Mouse (Mus musculus): ENCODE data around the gene Actr1a. TPM values are rescaled to one million over a fixed set of nuclear protein-coding genes. Genes with fewer than 3 reads are reported as not detected.
A peak's percentile ranks its signal among the peaks of the same experiment; 100 is the strongest.

Actr1a gene
- polyA plus RNA-seq, 1 experiment from 2014 or later, result 168 TPM

- Histone ChIP-seq H3K27ac (peak overlapping the region; percentile 89), H3K4me3 (peak overlapping the region; percentile 73), H3K9me3 (replicated peaks) (no peaks in the 10 kb centered on the region), H3K4me1 (peaks cover 20% of the 10 kb centered on the region), H3K27me3 (ENCODE audit: low read depth, poor library complexity, severe bottlenecking) (peaks cover 18% of the 10 kb centered on the region; the same call in 1 of the 2 replicates), H3K36me3 (no peaks in the 10 kb centered on the region)
- 53% methylated on average over 6 of the region's 6 CpGs for WGBS
- no peak for DNase-seq (ENCODE audit: low spot score)
These were observed 56.6 kb downstream of the Actr1a start for GRCm38 (mm10) chr19:46338942-46339286.

- H3K4me1 ChIP-seq, result peaks cover 20% of the 10 kb centered on the region
- WGBS, result under 1% methylated on average over 31 of the region's 31 CpGs
- peaks cover 13% of the 10 kb centered on the region; the same call in 1 of the 2 replicates for H3K27me3 ChIP-seq (ENCODE audit: low read depth, poor library complexity, severe bottlenecking)
- H3K27ac ChIP-seq, result peak within 1 kb of the TSS; percentile 89
- H3K9me3 ChIP-seq (replicated peaks), result no peaks in the 10 kb centered on the region
- peak; percentile 95 for DNase-seq (ENCODE audit: low spot score)
- H3K36me3 ChIP-seq, result no peaks in the 10 kb centered on the region
- peak within 1 kb of the TSS; percentile 73 for H3K4me3 ChIP-seq
These were observed 57.1 kb downstream of the Actr1a start, which contains the start of gene Cuedc2 for GRCm38 (mm10) chr19:46338331-46338936. Gene Cuedc2 (minus strand): TSS chr19:46338702.

- peak overlapping the region; percentile 73 for H3K4me3 ChIP-seq
- H3K4me1 ChIP-seq, result peaks cover 22% of the 10 kb centered on the region
- 39% methylated on average over 15 of the region's 15 CpGs for WGBS
- no peaks in the 10 kb centered on the region for H3K9me3 ChIP-seq (replicated peaks)
- DNase-seq (ENCODE audit: low spot score), result no peak
- peaks cover 12% of the 10 kb centered on the region; the same call in 1 of the 2 replicates for H3K27me3 ChIP-seq (ENCODE audit: low read depth, poor library complexity, severe bottlenecking)
- H3K27ac ChIP-seq, result peak overlapping the region; percentile 89
- no peaks in the 10 kb centered on the region for H3K36me3 ChIP-seq
These were observed 57.7 kb downstream of the Actr1a start for GRCm38 (mm10) chr19:46337719-46338330.

GRCm38 (mm10) chr19:46333906-46334305, 61.6 kb downstream of the Actr1a start:
- Histone ChIP-seq H3K4me3 (no peak overlapping the region), H3K4me1 (peaks cover 31% of the 10 kb centered on the region), H3K36me3 (peaks cover 20% of the 10 kb centered on the region), H3K27me3 (ENCODE audit: low read depth, poor library complexity, severe bottlenecking) (peaks cover 13% of the 10 kb centered on the region), H3K27ac (no peak overlapping the region), H3K9me3 (replicated peaks) (no peaks in the 10 kb centered on the region)
- WGBS, result 87% methylated on average over 3 of the region's 3 CpGs
- DNase-seq (ENCODE audit: low spot score), result no peak

- peaks cover 13% of the 10 kb centered on the region for H3K27me3 ChIP-seq (ENCODE audit: low read depth, poor library complexity, severe bottlenecking)
- no peak for DNase-seq (ENCODE audit: low spot score)
- no peaks in the 10 kb centered on the region for H3K9me3 ChIP-seq (replicated peaks)
- H3K4me1 ChIP-seq, result peaks cover 34% of the 10 kb centered on the region
- peak overlapping the region; percentile 17; the same call in 1 of the 2 replicates for H3K27ac ChIP-seq
- 73% methylated on average over 7 of the region's 7 CpGs for WGBS
- peaks cover 20% of the 10 kb centered on the region for H3K36me3 ChIP-seq
- H3K4me3 ChIP-seq, result no peak overlapping the region
These were observed 62.7 kb downstream of the Actr1a start for GRCm38 (mm10) chr19:46332721-46333339.

GRCm38 (mm10) chr19:46331936-46332335, 63.6 kb downstream of the Actr1a start:
- Histone ChIP-seq H3K4me3 (no peak overlapping the region), H3K36me3 (peaks cover 20% of the 10 kb centered on the region), H3K4me1 (peaks cover 38% of the 10 kb centered on the region), H3K27ac (no peak overlapping the region), H3K9me3 (replicated peaks) (no peaks in the 10 kb centered on the region), H3K27me3 (ENCODE audit: low read depth, poor library complexity, severe bottlenecking) (peaks cover 22% of the 10 kb centered on the region)
- 84% methylated on average over 3 of the region's 3 CpGs for WGBS
- DNase-seq (ENCODE audit: low spot score), result no peak

GRCm38 (mm10) chr19:46331326-46331725, 64.2 kb downstream of the Actr1a start:
- DNase-seq (ENCODE audit: low spot score), result no peak
- Histone ChIP-seq H3K36me3 (peaks cover 20% of the 10 kb centered on the region), H3K27me3 (ENCODE audit: low read depth, poor library complexity, severe bottlenecking) (peaks cover 28% of the 10 kb centered on the region), H3K4me3 (no peak overlapping the region), H3K27ac (no peak overlapping the region), H3K4me1 (peaks cover 44% of the 10 kb centered on the region), H3K9me3 (replicated peaks) (no peaks in the 10 kb centered on the region)
- 94% methylated on average over 14 of the region's 14 CpGs for WGBS

- Histone ChIP-seq H3K36me3 (peaks cover 20% of the 10 kb centered on the region), H3K27me3 (ENCODE audit: low read depth, poor library complexity, severe bottlenecking) (peaks cover 34% of the 10 kb centered on the region), H3K9me3 (replicated peaks) (no peaks in the 10 kb centered on the region), H3K4me1 (peaks cover 44% of the 10 kb centered on the region), H3K4me3 (no peak overlapping the region), H3K27ac (no peak overlapping the region)
- DNase-seq (ENCODE audit: low spot score), result no peak
- WGBS, result 92% methylated on average over 12 of the region's 12 CpGs
These were observed 64.9 kb downstream of the Actr1a start for GRCm38 (mm10) chr19:46330696-46331095.

- peaks cover 44% of the 10 kb centered on the region for H3K4me1 ChIP-seq
- H3K27ac ChIP-seq, result no peak overlapping the region
- H3K27me3 ChIP-seq (ENCODE audit: low read depth, poor library complexity, severe bottlenecking), result peaks cover 41% of the 10 kb centered on the region
These were observed 65.6 kb downstream of the Actr1a start for GRCm38 (mm10) chr19:46329951-46330350.

GRCm38 (mm10) chr19:46329031-46329641, 66.4 kb downstream of the Actr1a start:
- 3% methylated on average over 54 of the region's 54 CpGs for WGBS
- DNase-seq (ENCODE audit: low spot score), result no peak

More at GRCm38 (mm10) chr19:46329951-46330350, 65.6 kb downstream of the Actr1a start:
- peak overlapping the region; percentile 69 for H3K4me3 ChIP-seq
- peaks cover 20% of the 10 kb centered on the region for H3K36me3 ChIP-seq
- peak; percentile 84 for DNase-seq (ENCODE audit: low spot score)
- no peaks in the 10 kb centered on the region for H3K9me3 ChIP-seq (replicated peaks)
- WGBS, result 6% methylated on average over 16 of the region's 16 CpGs

GRCm38 (mm10) chr19:46328081-46329030, 67.2 kb downstream of the Actr1a start, which contains the start of gene Fbxl15:
Gene Fbxl15 (plus strand): TSS chr19:46328184.
- Histone ChIP-seq H3K4me3 (peak within 1 kb of the TSS; percentile 69), H3K36me3 (peaks cover 20% of the 10 kb centered on the region), H3K27me3 (ENCODE audit: low read depth, poor library complexity, severe bottlenecking) (peaks cover 57% of the 10 kb centered on the region), H3K27ac (peak within 1 kb of the TSS; percentile 83), H3K4me1 (peaks cover 44% of the 10 kb centered on the region), H3K9me3 (replicated peaks) (no peaks in the 10 kb centered on the region)
- under 1% methylated on average over 81 of the region's 81 CpGs for WGBS
- peak; percentile 94 for DNase-seq (ENCODE audit: low spot score)

More at GRCm38 (mm10) chr19:46329031-46329641, 66.4 kb downstream of the Actr1a start:
- Histone ChIP-seq H3K4me1 (peaks cover 44% of the 10 kb centered on the region), H3K27ac (peak overlapping the region; percentile 83), H3K36me3 (peaks cover 20% of the 10 kb centered on the region), H3K27me3 (ENCODE audit: low read depth, poor library complexity, severe bottlenecking) (peaks cover 50% of the 10 kb centered on the region), H3K4me3 (peak overlapping the region; percentile 69), H3K9me3 (replicated peaks) (no peaks in the 10 kb centered on the region)
